Mouse (Mus musculus) neural tube, embryonic 12.5 days (tissue): ENCODE measurements at regions not wholly inside any gene's neighbourhood (a gene's known extent, or its start where the extent isn't known, plus 50 kb on each side); places are given as distances from the start of the nearest gene placed in this dataset.
A peak's percentile ranks its signal among the peaks of the same experiment; 100 is the strongest.

Experiments used
- ATAC-seq: fragments of 200-750 bp; cut with Nextera tagmentation; 2 replicates; pipeline ENCODE4 v1.8.0; 2017; ENCODE audit warnings: low read depth, mild to moderate bottlenecking, moderate TSS enrichment, moderate library complexity; ENCODE audit not compliant: low FRiP score
- H3K27ac ChIP-seq: fragments of 300-500 bp; sonication (generic); 2 replicates; pipeline ENCODE4 v1.5.1; 2016
- H3K27me3 ChIP-seq: fragments of 300-500 bp; sonication (generic); replicated peaks from 2 replicates; pipeline ENCODE4 v1.6.1; 2016; ENCODE audit warnings: mild to moderate bottlenecking
- H3K36me3 ChIP-seq: fragments of 300-500 bp; sonication (generic); 2 replicates; pipeline ENCODE4 v1.6.1; 2016; ENCODE audit warnings: mild to moderate bottlenecking
- H3K4me1 ChIP-seq: fragments of 300-500 bp; sonication (generic); 2 replicates; pipeline ENCODE4 v1.6.1; 2016
- H3K4me2 ChIP-seq: fragments of 300-500 bp; sonication (generic); replicated peaks from 2 replicates; pipeline ENCODE4 v1.6.1; 2016; ENCODE audit warnings: mild to moderate bottlenecking
- H3K4me3 ChIP-seq: fragments of 300-500 bp; sonication (generic); 2 replicates; pipeline ENCODE4 v1.5.1; 2016
- H3K9ac ChIP-seq: fragments of 300-500 bp; sonication (generic); 2 replicates; pipeline ENCODE4 v1.6.1; 2016; ENCODE audit warnings: mild to moderate bottlenecking
- H3K9me3 ChIP-seq: fragments of 300-500 bp; sonication (generic); 2 replicates; pipeline ENCODE4 v1.6.1; 2016; ENCODE audit warnings: mild to moderate bottlenecking
- WGBS: fragments of 180-500 bp; shearing (Covaris S2); methylation state at CpG from one replicate; pipeline ENCODE4 v1.1.7; 2016; 5-methylcytosine and 5-hydroxymethylcytosine counted together

GRCm38 (mm10) chr11:19154813-19155616 is 136.2 kb upstream of the Meis1 start:
- 86% methylated on average over 4 of the region's 4 CpGs for WGBS
- H3K4me3 ChIP-seq = no peak overlapping the region
- H3K36me3 ChIP-seq = no peaks in the 10 kb centered on the region
- H3K27ac ChIP-seq = no peak overlapping the region
- no peaks in the 10 kb centered on the region for H3K9me3 ChIP-seq
- no peak overlapping the region for H3K9ac ChIP-seq
- H3K4me1 ChIP-seq = no peaks in the 10 kb centered on the region; the same call in 1 of the 2 replicates
- no peaks in the 10 kb centered on the region for H3K27me3 ChIP-seq
- no peak for ATAC-seq
- H3K4me2 ChIP-seq = no peak overlapping the region

GRCm38 (mm10) chr11:19155617-19155983 is 136.8 kb upstream of the Meis1 start:
- no peaks in the 10 kb centered on the region for H3K27me3 ChIP-seq
- H3K4me2 ChIP-seq = no peak overlapping the region
- WGBS = 84% methylated on average over 2 of the region's 2 CpGs
- H3K27ac ChIP-seq = no peak overlapping the region
- no peaks in the 10 kb centered on the region for H3K36me3 ChIP-seq
- H3K4me1 ChIP-seq = peaks cover 2% of the 10 kb centered on the region; the same call in 1 of the 2 replicates
- ATAC-seq = no peak
- H3K9ac ChIP-seq = no peak overlapping the region
- no peak overlapping the region for H3K4me3 ChIP-seq
- H3K9me3 ChIP-seq = no peaks in the 10 kb centered on the region

- no peak for ATAC-seq
- H3K9me3 ChIP-seq = no peaks in the 10 kb centered on the region
- 52% methylated on average over 3 of the region's 3 CpGs for WGBS
- H3K4me2 ChIP-seq = no peak overlapping the region
- no peak overlapping the region for H3K9ac ChIP-seq
- H3K4me1 ChIP-seq = peaks cover 5% of the 10 kb centered on the region; the same call in 1 of the 2 replicates
- no peaks in the 10 kb centered on the region for H3K36me3 ChIP-seq
- H3K27ac ChIP-seq = no peak overlapping the region
- no peak overlapping the region for H3K4me3 ChIP-seq
- H3K27me3 ChIP-seq = no peaks in the 10 kb centered on the region
Observed at GRCm38 (mm10) chr11:19160227-19160626, 141.4 kb upstream of the Meis1 start.

GRCm38 (mm10) chr11:19160669-19161068 is 141.9 kb upstream of the Meis1 start:
- Histone ChIP-seq H3K27ac (no peak overlapping the region), H3K9me3 (no peaks in the 10 kb centered on the region), H3K9ac (no peak overlapping the region), H3K27me3 (no peaks in the 10 kb centered on the region), H3K4me2 (no peak overlapping the region), H3K4me3 (no peak overlapping the region), H3K4me1 (peaks cover 5% of the 10 kb centered on the region; the same call in 1 of the 2 replicates), H3K36me3 (no peaks in the 10 kb centered on the region)
- ATAC-seq = no peak
- 36% methylated on average over 5 of the region's 5 CpGs for WGBS

- Histone ChIP-seq H3K36me3 (no peaks in the 10 kb centered on the region), H3K4me3 (no peak overlapping the region), H3K27me3 (no peaks in the 10 kb centered on the region), H3K9ac (no peak overlapping the region), H3K27ac (no peak overlapping the region), H3K9me3 (no peaks in the 10 kb centered on the region), H3K4me1 (no peaks in the 10 kb centered on the region), H3K4me2 (no peak overlapping the region)
- ATAC-seq = no peak
- WGBS = 93% methylated on average over 2 of the region's 2 CpGs
Observed at GRCm38 (mm10) chr11:19170938-19171337, 152.2 kb upstream of the Meis1 start.

- WGBS = 76% methylated on average over 13 of the region's 13 CpGs
- no peak overlapping the region for H3K4me2 ChIP-seq
- no peak for ATAC-seq
- H3K9me3 ChIP-seq = no peaks in the 10 kb centered on the region
- H3K9ac ChIP-seq = no peak overlapping the region
- H3K4me1 ChIP-seq = no peaks in the 10 kb centered on the region
- H3K27me3 ChIP-seq = no peaks in the 10 kb centered on the region
- H3K27ac ChIP-seq = no peak overlapping the region
- H3K36me3 ChIP-seq = no peaks in the 10 kb centered on the region
- no peak overlapping the region for H3K4me3 ChIP-seq
Observed at GRCm38 (mm10) chr11:19174305-19175017, 155.7 kb upstream of the Meis1 start.

- H3K27me3 ChIP-seq = no peaks in the 10 kb centered on the region
- whole genome bisulfite sequencing = 100% methylated on average over 1 of the region's 1 CpGs
- H3K9me3 ChIP-seq = no peaks in the 10 kb centered on the region
- H3K4me1 ChIP-seq = no peaks in the 10 kb centered on the region
- no peak for ATAC-seq
- H3K4me2 ChIP-seq = no peak overlapping the region
- no peak overlapping the region for H3K4me3 ChIP-seq
- H3K36me3 ChIP-seq = no peaks in the 10 kb centered on the region
- H3K27ac ChIP-seq = no peak overlapping the region
- no peak overlapping the region for H3K9ac ChIP-seq
Observed at GRCm38 (mm10) chr11:19179290-19179689, 160.5 kb upstream of the Meis1 start.

GRCm38 (mm10) chr11:19189778-19190177 is 171.0 kb upstream of the Meis1 start:
- Histone ChIP-seq H3K27me3 (no peaks in the 10 kb centered on the region), H3K4me1 (peaks cover 6% of the 10 kb centered on the region; the same call in 1 of the 2 replicates), H3K9ac (no peak overlapping the region), H3K4me3 (no peak overlapping the region), H3K27ac (no peak overlapping the region), H3K9me3 (no peaks in the 10 kb centered on the region), H3K4me2 (no peak overlapping the region), H3K36me3 (no peaks in the 10 kb centered on the region)
- 74% methylated on average over 2 of the region's 2 CpGs for WGBS
- no peak for ATAC-seq

GRCm38 (mm10) chr11:19194464-19194863 is 175.7 kb upstream of the Meis1 start:
- Histone ChIP-seq H3K27ac (no peak overlapping the region), H3K4me3 (no peak overlapping the region)

GRCm38 (mm10) chr11:19197790-19198189 is 179.0 kb upstream of the Meis1 start:
- 0 out of 2 replicates have a peak, but pooled peaks have one; percentile 7 for ATAC-seq
- WGBS = 63% methylated on average over 1 of the region's 1 CpGs

More at GRCm38 (mm10) chr11:19194464-19194863, 175.7 kb upstream of the Meis1 start:
- no peaks in the 10 kb centered on the region for H3K27me3 ChIP-seq
- H3K36me3 ChIP-seq = no peaks in the 10 kb centered on the region
- ATAC-seq = no peak
- no peaks in the 10 kb centered on the region for H3K9me3 ChIP-seq
- no peak overlapping the region for H3K9ac ChIP-seq
- WGBS = 72% methylated on average over 1 of the region's 1 CpGs
- no peak overlapping the region for H3K4me2 ChIP-seq
- peaks cover 6% of the 10 kb centered on the region; the same call in 1 of the 2 replicates for H3K4me1 ChIP-seq

GRCm38 (mm10) chr11:19202602-19203517 is 184.1 kb upstream of the Meis1 start:
- H3K27ac ChIP-seq = no peak overlapping the region
- 37% methylated on average over 8 of the region's 8 CpGs for WGBS

More at GRCm38 (mm10) chr11:19197790-19198189, 179.0 kb upstream of the Meis1 start:
- Histone ChIP-seq H3K36me3 (no peaks in the 10 kb centered on the region), H3K4me1 (0 out of 2 replicates have a peak, but pooled peaks cover 5% of the 10 kb centered on the region), H3K4me2 (no peak overlapping the region), H3K9ac (no peak overlapping the region), H3K27ac (no peak overlapping the region), H3K9me3 (no peaks in the 10 kb centered on the region), H3K27me3 (no peaks in the 10 kb centered on the region), H3K4me3 (no peak overlapping the region)

GRCm38 (mm10) chr11:19203518-19203900 is 184.7 kb upstream of the Meis1 start:
- Histone ChIP-seq H3K4me2 (no peak overlapping the region), H3K4me3 (no peak overlapping the region), H3K9ac (no peak overlapping the region), H3K9me3 (no peaks in the 10 kb centered on the region), H3K27ac (no peak overlapping the region), H3K4me1 (peaks cover 16% of the 10 kb centered on the region), H3K36me3 (no peaks in the 10 kb centered on the region), H3K27me3 (no peaks in the 10 kb centered on the region)
- no peak for ATAC-seq
- 89% methylated on average over 4 of the region's 4 CpGs for WGBS

More at GRCm38 (mm10) chr11:19202602-19203517, 184.1 kb upstream of the Meis1 start:
- H3K4me1 ChIP-seq = peaks cover 16% of the 10 kb centered on the region
- no peaks in the 10 kb centered on the region for H3K27me3 ChIP-seq
- no peaks in the 10 kb centered on the region for H3K36me3 ChIP-seq
- H3K4me3 ChIP-seq = no peak overlapping the region
- H3K9me3 ChIP-seq = no peaks in the 10 kb centered on the region
- H3K4me2 ChIP-seq = no peak overlapping the region
- ATAC-seq = no peak
- no peak overlapping the region for H3K9ac ChIP-seq
